Mouse (Mus musculus): ENCODE measurements around the gene Padi4.

The Padi4 gene

DNA sequence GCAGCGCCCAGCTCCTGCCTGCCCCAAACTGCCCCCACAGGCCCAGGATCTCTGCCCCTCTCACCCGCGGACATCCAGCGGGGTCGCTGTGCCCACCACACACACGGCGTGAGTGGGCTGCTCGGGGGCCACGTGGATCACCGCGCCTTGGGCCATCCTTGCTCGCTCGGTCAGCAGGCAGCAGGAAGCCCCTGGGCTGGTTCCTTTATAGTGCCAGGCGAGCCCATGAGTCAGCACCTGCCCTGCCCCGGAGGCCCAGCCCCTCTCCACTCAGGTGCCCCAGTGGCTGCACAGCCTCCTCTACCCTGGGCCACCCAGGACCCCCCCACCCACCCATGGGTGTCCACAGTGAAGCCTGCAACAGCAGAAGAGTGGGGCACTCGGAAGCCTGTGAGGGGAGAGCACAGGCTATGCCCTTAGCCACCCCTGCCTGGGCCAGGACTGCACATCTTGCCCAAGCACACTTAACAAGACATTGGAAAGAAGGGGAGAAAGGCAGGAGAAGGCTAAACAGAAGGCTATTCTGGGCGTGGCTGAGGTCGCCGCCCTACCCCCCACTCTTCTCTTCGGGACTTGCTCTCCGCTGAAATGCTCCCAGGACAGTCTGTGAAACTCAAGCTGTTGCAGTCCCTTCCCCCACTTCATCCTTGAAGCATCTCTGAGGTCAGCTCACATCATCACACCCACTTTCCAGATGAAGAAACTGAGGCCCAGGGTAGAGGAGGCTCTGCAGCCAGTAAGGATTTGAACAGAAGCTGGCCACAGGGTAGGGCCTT lies at the start of gene Padi4:
Gene Padi4, minus strand, starts transcription at position 212 of the 776 bp plus-strand sequence.
- no peak for DNase-seq (ENCODE audit: low read depth, low spot score)

- DNase-seq (ENCODE audit: low read depth, low spot score): no peak
These were observed 48.0 kb upstream of the Padi4 start for GRCm38 (mm10) chr4:140821988-140822387.

DNA sequence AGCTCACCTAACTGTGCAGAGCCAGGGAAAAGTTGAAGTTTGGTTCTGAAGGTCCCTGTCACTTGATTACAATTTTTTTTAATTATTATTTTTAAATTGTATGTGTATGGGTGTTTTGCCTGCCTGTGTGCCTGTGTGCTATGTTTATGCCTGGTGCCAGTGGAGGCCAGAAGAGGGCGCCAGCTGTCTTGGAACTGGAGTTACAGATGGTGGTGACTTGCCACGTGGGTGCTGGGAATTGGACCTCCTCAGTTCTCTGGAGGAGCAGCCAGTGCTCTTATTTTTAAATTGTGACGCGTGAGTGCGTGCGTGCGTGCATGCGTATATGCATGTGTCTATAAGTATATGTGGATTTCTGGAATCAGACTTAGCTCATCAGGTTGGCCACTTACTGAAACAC lies 43.4 kb upstream of the Padi4 start:
- no peak for DNase-seq (ENCODE audit: low read depth, low spot score)

- no peak for DNase-seq (ENCODE audit: low read depth, low spot score)
These were observed 42.2 kb upstream of the Padi4 start for GRCm38 (mm10) chr4:140815996-140816917.

DNA sequence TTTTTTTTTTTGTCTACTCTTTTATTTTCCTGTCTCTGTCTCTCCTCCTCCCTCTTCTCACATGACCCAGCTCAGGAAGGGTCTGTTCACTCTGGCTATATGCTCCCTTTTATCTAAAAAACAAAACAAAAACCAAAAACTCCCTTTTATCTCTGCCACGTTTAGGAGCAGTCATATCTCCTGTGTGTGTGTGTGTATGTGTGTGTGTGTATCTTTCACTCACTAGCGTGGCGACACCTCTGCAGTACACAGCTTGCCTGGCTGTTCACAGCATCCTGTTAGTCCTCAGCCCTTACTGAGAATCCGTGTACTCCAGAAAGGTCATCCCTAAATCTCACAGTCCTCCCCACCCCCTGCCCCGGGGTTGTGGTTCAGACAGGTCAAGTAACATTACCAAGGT lies 41.5 kb upstream of the Padi4 start:
- no peak for DNase-seq (ENCODE audit: low read depth, low spot score)

- DNase-seq (ENCODE audit: low read depth, low spot score): no peak
These were observed 40.5 kb upstream of the Padi4 start for GRCm38 (mm10) chr4:140814241-140815225.

DNA sequence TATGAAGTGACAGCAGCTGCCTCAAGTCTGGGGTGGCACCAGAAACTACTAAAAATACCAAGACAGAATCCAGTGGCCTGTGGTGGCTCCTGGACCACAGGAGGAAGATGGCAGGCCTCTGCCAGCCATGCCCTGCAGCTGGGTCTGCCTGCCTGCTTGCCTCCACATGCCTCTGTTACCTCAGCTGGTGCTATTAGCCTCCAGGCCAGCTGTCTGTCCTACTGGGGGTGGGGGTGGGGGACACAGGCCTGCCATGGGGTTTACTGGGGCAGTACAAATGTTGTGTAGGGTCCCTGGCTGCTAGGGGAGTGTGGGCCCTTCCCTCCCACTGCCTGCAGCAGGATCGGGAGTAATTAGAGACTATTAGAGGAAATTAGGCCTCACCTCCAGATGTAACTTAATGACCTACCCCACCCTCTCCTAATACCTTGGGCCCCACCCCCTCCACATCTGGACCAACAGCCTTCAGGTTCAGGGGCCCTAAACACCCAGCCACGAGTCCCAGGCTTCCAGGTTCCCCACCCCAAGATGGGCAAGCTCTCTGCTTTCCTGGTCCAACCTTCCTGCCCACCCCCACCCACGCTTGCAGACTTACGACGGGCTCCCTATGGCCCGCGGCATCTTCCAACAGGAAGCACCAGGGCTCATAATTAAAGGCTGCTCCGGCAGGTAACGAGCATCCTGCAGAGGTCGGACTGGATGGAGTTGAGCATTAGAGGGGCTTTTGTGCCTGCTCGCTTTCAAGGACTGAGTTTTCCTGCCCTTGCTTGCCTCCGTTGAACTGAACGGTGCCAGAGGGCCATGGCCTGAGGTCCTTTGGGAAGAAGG lies 39.5 kb upstream of the Padi4 start:
- no peak for DNase-seq (ENCODE audit: low read depth, low spot score)

DNA sequence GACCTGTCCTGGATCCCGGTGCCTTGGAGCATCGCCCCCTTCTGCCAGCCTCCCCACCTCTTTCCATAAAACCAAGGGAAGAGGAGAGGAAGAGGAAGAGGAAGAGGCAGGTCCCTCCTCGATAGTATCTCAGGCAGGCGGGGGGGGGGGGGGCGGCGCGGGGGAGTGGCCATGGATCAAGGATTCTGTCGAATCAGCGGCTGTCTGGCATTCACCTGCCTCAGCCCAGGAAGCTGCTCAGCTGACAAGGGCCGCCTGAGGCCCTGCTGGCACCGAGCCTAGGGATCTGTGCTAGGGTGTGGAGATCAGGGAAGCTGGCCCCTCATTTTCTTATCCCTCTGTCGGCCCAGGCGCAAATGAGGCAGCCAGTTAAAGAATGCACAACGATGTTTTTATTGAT lies 38.6 kb upstream of the Padi4 start:
- DNase-seq (ENCODE audit: low read depth, low spot score): no peak

DNA sequence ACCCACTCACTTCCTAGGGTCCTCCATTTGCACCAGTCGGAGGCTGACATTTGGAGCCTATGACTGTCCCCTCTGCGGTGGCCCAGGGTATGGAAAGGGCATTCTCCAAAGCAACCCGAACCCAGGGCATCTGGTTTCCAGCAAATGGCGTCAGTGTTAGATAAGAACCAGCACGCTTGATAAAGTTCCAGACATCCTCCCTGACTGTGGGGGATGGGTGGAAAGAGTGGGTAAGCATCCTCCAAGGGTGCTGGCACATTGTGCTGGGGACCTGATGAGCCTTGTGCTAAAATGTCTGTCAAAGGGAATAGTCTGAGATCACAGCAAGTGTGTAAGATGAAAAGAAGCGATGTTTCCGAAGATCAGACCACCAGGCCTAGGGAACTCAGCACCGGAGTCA lies 38.2 kb upstream of the Padi4 start:
- no peak for DNase-seq (ENCODE audit: low read depth, low spot score)

GRCm38 (mm10) chr4:140810458-140811260 lies 36.6 kb upstream of the Padi4 start, which contains the start of gene Padi3:
TSS of gene Padi3 (minus strand) at chr4:140810648.
- DNase-seq (ENCODE audit: low read depth, low spot score): no peak

DNA sequence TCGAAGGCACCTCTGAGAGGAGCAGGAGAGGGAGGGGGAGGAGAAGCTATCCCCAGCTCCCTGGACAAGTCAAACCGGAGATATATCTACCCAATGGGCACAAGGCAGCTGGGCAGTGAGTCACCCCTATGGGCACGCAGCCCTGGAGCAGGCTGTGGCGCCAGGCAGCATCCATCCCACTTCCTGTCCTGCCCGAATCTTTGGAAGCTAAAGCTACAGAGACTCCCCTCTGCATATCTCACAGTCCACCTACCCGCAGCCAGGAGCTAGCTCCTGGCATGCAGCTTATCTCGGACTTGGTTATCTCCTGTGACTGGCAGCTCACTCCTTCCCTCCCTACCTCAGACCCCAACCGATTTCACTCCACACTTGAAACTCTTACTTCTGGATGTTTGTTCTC lies 35.1 kb upstream of the Padi4 start:
- no peak for DNase-seq (ENCODE audit: low read depth, low spot score)

- DNase-seq (ENCODE audit: low read depth, low spot score): no peak
These were observed 30.6 kb upstream of the Padi4 start for GRCm38 (mm10) chr4:140804601-140805000.

- no peak for DNase-seq (ENCODE audit: low read depth, low spot score)
These were observed 27.3 kb upstream of the Padi4 start for GRCm38 (mm10) chr4:140801364-140801763.

- no peak for DNase-seq (ENCODE audit: low read depth, low spot score)
These were observed 22.8 kb upstream of the Padi4 start for GRCm38 (mm10) chr4:140796786-140797185.

DNA sequence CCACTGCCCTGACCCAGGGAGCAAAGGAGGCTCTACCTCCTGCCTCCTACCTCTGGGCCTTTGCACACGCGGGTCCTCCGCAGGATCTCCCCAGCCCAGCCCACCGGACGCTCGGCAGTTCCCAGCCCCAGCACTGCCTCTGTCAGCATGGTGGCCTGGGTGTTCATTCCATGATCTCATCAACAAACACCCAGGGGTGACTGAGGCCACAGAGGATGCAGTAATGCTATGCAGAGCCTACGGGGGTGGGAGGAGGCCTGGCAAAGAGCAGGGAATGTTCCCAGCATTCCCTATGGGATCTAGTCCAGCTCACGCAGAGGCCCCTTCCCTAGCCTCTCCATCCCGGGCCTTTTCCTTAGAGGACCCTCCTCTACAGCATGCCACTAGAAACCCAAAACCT lies 20.6 kb upstream of the Padi4 start:
- DNase-seq (ENCODE audit: low read depth, low spot score): no peak

DNA sequence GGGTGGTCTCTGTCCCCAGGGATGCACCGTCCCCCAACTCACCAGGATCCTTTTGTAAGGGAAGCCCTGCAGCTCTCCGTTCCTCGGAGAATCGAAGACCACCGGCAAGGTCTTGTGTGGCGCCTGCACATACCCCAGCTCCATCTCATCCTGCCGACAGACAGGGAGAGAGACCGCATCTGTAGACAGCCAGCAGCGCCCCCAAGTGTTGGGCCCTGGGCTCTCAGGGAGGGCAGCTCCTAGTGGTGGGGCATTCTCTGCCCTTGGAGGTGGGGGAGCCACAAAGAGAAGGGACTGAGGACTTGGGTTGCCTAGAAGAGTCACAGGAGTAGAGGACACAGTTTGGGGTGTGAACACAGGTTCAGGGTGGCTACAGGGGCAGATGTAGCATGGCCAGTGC lies 19.8 kb upstream of the Padi4 start:
- DNase-seq (ENCODE audit: low read depth, low spot score): no peak

DNA sequence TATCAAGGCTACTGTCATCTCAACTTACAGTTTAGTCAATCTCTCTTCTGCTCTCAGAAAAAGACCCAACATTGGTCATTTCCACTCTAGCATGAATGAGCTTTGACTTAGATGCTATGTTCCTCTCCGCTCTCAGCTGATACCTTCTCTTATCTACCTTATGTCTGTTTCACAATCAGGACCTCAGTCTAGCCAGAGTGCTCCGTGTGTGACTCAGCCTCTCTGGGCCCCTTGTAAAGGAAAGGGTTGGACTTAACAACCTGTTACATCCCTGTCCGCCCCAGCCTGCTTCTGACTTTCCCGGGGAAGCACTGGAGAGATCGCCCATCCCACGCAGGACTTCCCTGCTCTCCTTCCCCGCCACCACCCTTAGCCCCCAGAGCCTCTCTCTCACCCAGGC lies 18.5 kb upstream of the Padi4 start:
- no peak for DNase-seq (ENCODE audit: low read depth, low spot score)

GRCm38 (mm10) chr4:140791071-140791470 lies 17.0 kb upstream of the Padi4 start:
- DNase-seq (ENCODE audit: low read depth, low spot score): no peak

DNA sequence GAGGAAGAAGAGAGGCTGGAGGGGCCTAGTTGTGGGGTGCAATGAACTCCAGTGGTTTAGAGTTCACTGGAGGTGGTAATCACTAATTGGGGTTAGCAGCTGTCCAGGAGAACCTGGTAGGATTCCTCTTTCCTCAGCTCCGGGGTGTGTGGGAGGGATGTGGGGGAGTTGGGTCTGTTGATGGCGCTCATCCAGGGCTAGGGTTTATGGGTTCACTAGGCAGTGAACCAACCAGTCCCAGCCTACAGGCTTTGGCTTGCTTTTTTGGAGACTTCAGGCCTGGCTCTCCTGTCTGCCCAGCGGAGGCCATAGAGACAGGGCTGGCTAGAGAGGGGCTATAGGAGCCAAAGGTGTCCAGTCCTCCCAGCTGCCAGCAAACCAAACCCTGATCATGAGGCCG lies 15.9 kb upstream of the Padi4 start:
- DNase-seq (ENCODE audit: low read depth, low spot score): no peak

DNA sequence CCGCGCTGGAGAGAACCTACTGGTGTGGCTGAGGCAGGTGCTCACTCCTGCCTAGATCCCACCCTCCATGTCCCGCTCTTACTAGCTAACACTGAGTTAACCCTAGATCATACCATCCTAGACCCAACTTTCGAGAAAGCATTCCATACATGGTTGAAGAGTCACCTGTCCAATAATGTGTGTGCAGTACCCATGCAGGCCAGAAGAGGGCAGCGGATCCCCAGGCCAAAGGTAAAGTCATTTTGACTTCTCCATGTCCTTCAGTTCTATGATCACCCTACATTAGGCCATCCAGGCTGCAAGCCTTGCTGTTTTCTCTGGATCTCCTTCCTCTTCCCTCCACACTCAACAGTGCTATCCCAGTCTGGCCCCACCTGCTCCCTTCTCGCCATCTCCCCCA lies 14.9 kb upstream of the Padi4 start:
- DNase-seq (ENCODE audit: low read depth, low spot score): no peak
